Mouse (Mus musculus) forebrain, postnatal 0 days (tissue): ENCODE measurements around the gene Mbnl1. TPM values are rescaled to one million over a fixed set of nuclear protein-coding genes. Genes with fewer than 3 reads are reported as not detected.
A peak's percentile ranks its signal among the peaks of the same experiment; 100 is the strongest.

ENCODE experiments used
- ATAC-seq: fragments of 200-750 bp; cut with Nextera tagmentation; 2 replicates; pipeline ENCODE4 v1.8.0; 2017; ENCODE audit warnings: mild to moderate bottlenecking, moderate library complexity
- DNase-seq: peaks from one replicate; pipeline ENCODE4 v3.0.0-alpha.2; 2015
- H3K27ac ChIP-seq: fragments of 300-500 bp; sonication (generic); 2 replicates; pipeline ENCODE4 v1.5.1; 2014; ENCODE audit warnings: low read depth, mild to moderate bottlenecking, antibody characterized with exemption, low read length, moderate library complexity, mixed read lengths
- H3K27me3 ChIP-seq: fragments of 300-500 bp; sonication (generic); 2 replicates; pipeline ENCODE4 v1.6.1; 2014; ENCODE audit warnings: mild to moderate bottlenecking, low read length, mixed read lengths; ENCODE audit not compliant: insufficient read depth
- H3K36me3 ChIP-seq: fragments of 300-500 bp; sonication (generic); 2 replicates; pipeline ENCODE4 v1.6.1; 2014; ENCODE audit warnings: mild to moderate bottlenecking, moderate library complexity; ENCODE audit not compliant: insufficient read depth
- H3K4me1 ChIP-seq: fragments of 300-500 bp; sonication (generic); 2 replicates; pipeline ENCODE4 v1.6.1; 2014; ENCODE audit warnings: antibody characterized with exemption; ENCODE audit not compliant: insufficient read depth
- H3K4me2 ChIP-seq: fragments of 300-500 bp; sonication (generic); 2 replicates; pipeline ENCODE4 v1.6.1; 2014; ENCODE audit warnings: low read depth, mild to moderate bottlenecking, moderate library complexity
- H3K4me3 ChIP-seq: fragments of 300-500 bp; sonication (generic); 2 replicates; pipeline ENCODE4 v1.5.1; 2014; ENCODE audit warnings: low read depth, low read length, mixed read lengths
- H3K9ac ChIP-seq: fragments of 300-500 bp; sonication (generic); 2 replicates; pipeline ENCODE4 v1.6.1; 2014; ENCODE audit warnings: mild to moderate bottlenecking
- H3K9me3 ChIP-seq: fragments of 300-500 bp; sonication (generic); 2 replicates; pipeline ENCODE4 v1.6.1; 2016; ENCODE audit warnings: low read length
- CTCF ChIP-seq: sonication (generic); IDR thresholded peaks from 2 replicates; pipeline ENCODE4 v1.5.1; 2016; ENCODE audit warnings: antibody characterized with exemption, control low read depth, low read depth
- WGBS: fragments of 180-500 bp; shearing (Covaris S2); extraction: QIAGEN DNeasy Blood & Tissue Kit; methylation state at CpG from one replicate; pipeline ENCODE4 v1.1.7; 2014; 5-methylcytosine and 5-hydroxymethylcytosine counted together
- polyA plus RNA-seq: library from polyadenylated mRNA; unstranded; fragments of >200 nt; fragmentation: Nextera tagmentation; extraction: Ambion mirVana; gene quantifications from 2 replicates; pipeline ENCODE4 v1.2.1, GENCODE M21; 2015
- total RNA-seq: library from RNA; depleted of rRNA; stranded (reverse); fragments of >200 nt; gene quantifications from 2 replicates; pipeline ENCODE4 v1.2.3, GENCODE M21; 2014

The Mbnl1 gene
- total and polyA plus RNA-seq, 2 experiments from 2014 or later = 42.7 to 84.7 TPM

DNA sequence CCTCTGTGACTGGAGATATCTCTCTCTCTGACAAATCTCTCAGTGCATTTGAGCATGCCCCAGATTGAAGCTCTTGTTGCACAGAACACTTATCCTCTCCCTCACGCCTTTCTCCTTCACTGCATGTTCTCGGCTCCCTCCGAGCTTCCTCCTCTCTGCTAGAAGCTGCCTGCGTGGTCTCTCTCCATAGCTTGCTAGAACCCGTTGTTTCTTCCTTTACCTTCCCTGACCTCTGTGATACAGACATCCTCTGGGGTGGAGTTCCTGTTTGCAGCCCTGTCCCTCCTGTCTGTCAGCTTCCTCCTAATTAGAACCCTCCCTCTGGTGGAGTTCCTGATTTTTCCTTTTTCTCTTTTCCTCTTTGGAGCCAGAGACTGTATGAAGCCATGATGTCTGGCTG lies 108.1 kb downstream of the Mbnl1 start:
- no peak for ATAC-seq
- TF ChIP-seq CTCF = no peak
- Histone ChIP-seq H3K27me3 (no peaks in the 10 kb centered on the region), H3K4me3 (no peak overlapping the region), H3K9ac (no peak overlapping the region), H3K36me3 (no peaks in the 10 kb centered on the region), H3K9me3 (no peaks in the 10 kb centered on the region), H3K4me1 (peaks cover 17% of the 10 kb centered on the region), H3K4me2 (no peak overlapping the region), H3K27ac (no peak overlapping the region)
- WGBS = 71% methylated on average over 5 of the region's 5 CpGs
- DNase-seq = no peak

GRCm38 (mm10) chr3:60582154-60582553 lies 109.5 kb downstream of the Mbnl1 start:
- Histone ChIP-seq H3K9ac (no peak overlapping the region), H3K4me3 (no peak overlapping the region), H3K4me2 (no peak overlapping the region), H3K27me3 (no peaks in the 10 kb centered on the region), H3K27ac (no peak overlapping the region), H3K4me1 (peaks cover 4% of the 10 kb centered on the region; the same call in 1 of the 2 replicates), H3K9me3 (no peaks in the 10 kb centered on the region), H3K36me3 (no peaks in the 10 kb centered on the region)
- no peak for ATAC-seq
- TF ChIP-seq CTCF = no peak
- no peak for DNase-seq
- 33% methylated on average over 3 of the region's 3 CpGs for WGBS

DNA sequence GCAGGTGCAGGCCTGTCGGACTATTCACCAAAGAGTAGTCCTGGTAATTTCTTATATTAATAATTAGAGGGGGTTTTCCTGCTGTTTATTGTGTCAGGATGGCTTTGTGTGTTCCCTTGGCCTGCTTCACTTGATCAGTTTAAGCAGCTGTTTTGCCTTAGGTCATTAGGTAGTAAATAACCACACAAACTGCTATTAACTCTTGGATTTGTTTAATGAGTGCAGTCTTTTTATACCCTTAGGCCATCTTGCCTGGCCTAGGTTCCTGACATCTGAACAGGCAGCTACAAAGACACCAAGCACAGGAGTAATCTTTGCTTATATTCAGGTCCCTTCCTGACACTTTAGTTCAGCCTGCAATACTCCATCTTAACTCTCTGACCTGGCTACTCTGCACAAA lies 110.0 kb downstream of the Mbnl1 start:
- WGBS = 66% methylated on average over 1 of the region's 1 CpGs
- H3K36me3 ChIP-seq = no peaks in the 10 kb centered on the region
- DNase-seq (no peak), ATAC-seq (no peak)
- peaks cover 3% of the 10 kb centered on the region; the same call in 1 of the 2 replicates for H3K4me1 ChIP-seq
- no peak overlapping the region for H3K4me2 ChIP-seq
- H3K27ac ChIP-seq = no peak overlapping the region
- H3K9ac ChIP-seq = no peak overlapping the region
- H3K9me3 ChIP-seq = no peaks in the 10 kb centered on the region
- no peak for TF ChIP-seq CTCF
- H3K4me3 ChIP-seq = no peak overlapping the region
- no peaks in the 10 kb centered on the region for H3K27me3 ChIP-seq

GRCm38 (mm10) chr3:60584704-60585103 lies 112.1 kb downstream of the Mbnl1 start:
- Histone ChIP-seq H3K27ac (no peak overlapping the region), H3K4me1 (no peaks in the 10 kb centered on the region), H3K4me2 (no peak overlapping the region), H3K27me3 (no peaks in the 10 kb centered on the region), H3K36me3 (no peaks in the 10 kb centered on the region), H3K9ac (no peak overlapping the region), H3K4me3 (no peak overlapping the region), H3K9me3 (no peaks in the 10 kb centered on the region)
- ATAC-seq (no peak), DNase-seq (no peak)
- WGBS = 95% methylated on average over 3 of the region's 3 CpGs
- TF ChIP-seq CTCF = no peak

DNA sequence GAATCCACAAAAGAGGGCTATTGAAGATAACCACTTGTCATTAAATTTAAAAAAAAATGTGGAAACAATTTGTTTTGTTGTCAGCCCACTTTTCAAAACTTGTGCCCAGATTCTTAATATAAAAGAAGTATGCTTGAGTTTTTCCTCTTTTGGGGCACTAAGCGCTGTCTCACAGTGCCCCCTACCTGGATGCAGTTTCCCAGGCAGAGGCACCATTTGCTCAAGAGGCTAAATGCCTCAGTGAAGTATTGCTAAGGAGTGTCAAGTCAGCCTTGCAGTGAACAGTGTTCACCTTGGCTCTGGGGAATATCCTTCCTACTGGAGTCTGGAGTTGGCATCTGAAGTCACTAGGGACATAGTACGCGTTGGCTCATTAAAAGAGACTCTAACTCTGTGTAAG lies 113.4 kb downstream of the Mbnl1 start:
- Histone ChIP-seq H3K4me3 (no peak overlapping the region), H3K9ac (no peak overlapping the region), H3K4me2 (no peak overlapping the region), H3K27ac (no peak overlapping the region), H3K36me3 (no peaks in the 10 kb centered on the region), H3K4me1 (no peaks in the 10 kb centered on the region), H3K27me3 (no peaks in the 10 kb centered on the region), H3K9me3 (no peaks in the 10 kb centered on the region)
- DNase-seq = no peak
- TF ChIP-seq CTCF = no peak
- ATAC-seq = no peak
- WGBS = 93% methylated on average over 3 of the region's 3 CpGs

DNA sequence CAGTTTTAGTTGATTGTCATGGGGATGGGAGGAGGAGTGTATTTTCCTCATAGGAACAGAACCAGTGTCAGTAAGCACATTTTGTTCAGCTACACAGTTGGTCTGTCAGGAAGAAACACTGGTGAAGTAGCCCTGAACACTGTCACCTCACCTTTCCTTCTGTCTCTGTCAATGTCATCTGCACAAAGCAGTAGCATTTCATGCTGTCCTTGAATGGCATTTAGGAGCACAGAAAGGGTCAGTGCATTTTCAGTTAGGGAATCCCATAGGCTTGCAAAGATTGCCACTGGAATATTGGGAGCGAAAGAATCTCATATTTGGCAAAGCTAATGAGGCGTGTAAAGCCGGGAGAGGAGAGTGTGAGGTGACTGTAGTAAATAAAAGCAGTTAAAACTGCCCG lies 114.5 kb downstream of the Mbnl1 start:
- no peaks in the 10 kb centered on the region for H3K36me3 ChIP-seq
- H3K4me2 ChIP-seq = no peak overlapping the region
- DNase-seq = no peak
- H3K9me3 ChIP-seq = no peaks in the 10 kb centered on the region
- no peaks in the 10 kb centered on the region for H3K27me3 ChIP-seq
- H3K4me3 ChIP-seq = no peak overlapping the region
- H3K27ac ChIP-seq = no peak overlapping the region
- no peak for TF ChIP-seq CTCF
- no peak overlapping the region for H3K9ac ChIP-seq
- ATAC-seq = no peak
- H3K4me1 ChIP-seq = no peaks in the 10 kb centered on the region
- WGBS = 69% methylated on average over 4 of the region's 4 CpGs

DNA sequence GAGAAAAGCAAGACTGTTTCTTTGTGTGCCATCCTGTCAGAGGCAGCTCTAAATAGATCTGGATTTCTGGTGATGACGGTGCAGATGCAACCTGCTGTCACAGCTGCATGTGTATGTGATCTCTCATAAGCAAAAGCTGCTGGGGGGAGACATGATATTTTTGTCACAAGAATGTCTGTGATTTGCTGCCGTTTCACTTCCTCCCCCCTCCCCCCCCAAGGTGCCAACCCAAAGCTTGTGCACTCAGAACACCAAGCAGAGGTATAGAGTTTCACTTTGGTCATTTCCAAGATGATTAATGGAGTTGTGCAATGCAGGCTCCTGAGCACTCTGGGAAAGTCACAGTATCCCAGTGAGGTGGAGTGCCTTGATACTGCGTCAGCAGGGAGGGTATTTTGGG lies 116.7 kb downstream of the Mbnl1 start:
- no peak for TF ChIP-seq CTCF
- H3K9ac ChIP-seq = no peak overlapping the region
- H3K9me3 ChIP-seq = no peaks in the 10 kb centered on the region
- no peak overlapping the region for H3K4me3 ChIP-seq
- H3K27me3 ChIP-seq = no peaks in the 10 kb centered on the region
- H3K36me3 ChIP-seq = no peaks in the 10 kb centered on the region
- H3K4me2 ChIP-seq = no peak overlapping the region
- H3K4me1 ChIP-seq = no peaks in the 10 kb centered on the region
- H3K27ac ChIP-seq = no peak overlapping the region
- 79% methylated on average over 3 of the region's 3 CpGs for WGBS
- DNase-seq = no peak
- ATAC-seq = peak; percentile 40; the same call in 1 of the 2 replicates

DNA sequence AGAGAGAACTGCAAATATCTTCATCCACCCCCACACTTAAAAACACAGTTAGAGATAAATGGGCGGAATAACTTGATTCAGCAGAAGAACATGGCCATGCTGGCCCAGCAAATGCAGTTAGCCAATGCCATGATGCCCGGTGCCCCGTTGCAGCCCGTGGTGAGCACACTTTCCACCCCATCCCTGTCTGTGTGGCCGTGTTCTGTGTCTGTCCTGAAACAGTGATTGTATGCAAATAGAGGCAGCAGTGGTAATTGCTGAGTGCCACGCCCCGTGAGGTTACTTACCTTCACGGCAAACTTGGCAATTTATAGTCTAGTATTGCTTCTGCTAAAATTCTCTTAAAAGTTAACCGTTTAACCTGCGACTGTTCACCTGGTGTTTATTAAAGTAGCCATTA lies 123.0 kb downstream of the Mbnl1 start:
- no peak for DNase-seq
- no peak overlapping the region for H3K4me3 ChIP-seq
- H3K27ac ChIP-seq = no peak overlapping the region
- ATAC-seq = no peak
- H3K4me2 ChIP-seq = no peak overlapping the region
- no peaks in the 10 kb centered on the region for H3K27me3 ChIP-seq
- no peaks in the 10 kb centered on the region for H3K4me1 ChIP-seq
- H3K9ac ChIP-seq = no peak overlapping the region
- no peaks in the 10 kb centered on the region for H3K36me3 ChIP-seq
- 92% methylated on average over 10 of the region's 10 CpGs for WGBS
- TF ChIP-seq CTCF = no peak
- H3K9me3 ChIP-seq = no peaks in the 10 kb centered on the region
